Mouse (Mus musculus): ENCODE results near the gene Grb2. TPM values are rescaled to one million over a fixed set of nuclear protein-coding genes. Genes with fewer than 3 reads are reported as not detected.
"Not testable (repeated sequence)": the region's sequence is repeated elsewhere in the genome, so short reads cannot be mapped to it uniquely, and the experiment has no call there.

The Grb2 gene
- total RNA-seq, 2 experiments from 2014 or later: 178 to 182 TPM

DNA sequence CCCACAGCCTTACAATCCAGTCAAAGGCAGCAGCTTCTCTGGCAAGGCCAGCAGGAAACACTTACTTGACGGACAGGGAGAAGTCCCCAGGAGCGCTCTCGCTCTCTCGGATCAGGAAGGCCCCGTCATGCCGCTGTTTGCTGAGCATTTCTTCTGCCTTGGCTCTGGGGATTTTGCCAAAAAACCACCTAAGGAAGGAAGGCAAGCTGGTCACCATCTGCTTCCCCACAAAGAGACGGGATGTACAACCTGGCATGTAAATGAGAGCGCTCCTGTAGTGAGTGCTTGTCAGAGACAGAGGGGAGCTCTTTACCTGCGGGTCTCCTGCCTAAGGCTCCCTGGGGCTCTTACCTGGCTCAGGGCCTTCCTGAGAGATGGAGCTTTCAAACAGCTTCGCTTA is 58.7 kb downstream of the Grb2 start:
- no peak for DNase-seq (ENCODE audit: low spot score in 2 of 2)

DNA sequence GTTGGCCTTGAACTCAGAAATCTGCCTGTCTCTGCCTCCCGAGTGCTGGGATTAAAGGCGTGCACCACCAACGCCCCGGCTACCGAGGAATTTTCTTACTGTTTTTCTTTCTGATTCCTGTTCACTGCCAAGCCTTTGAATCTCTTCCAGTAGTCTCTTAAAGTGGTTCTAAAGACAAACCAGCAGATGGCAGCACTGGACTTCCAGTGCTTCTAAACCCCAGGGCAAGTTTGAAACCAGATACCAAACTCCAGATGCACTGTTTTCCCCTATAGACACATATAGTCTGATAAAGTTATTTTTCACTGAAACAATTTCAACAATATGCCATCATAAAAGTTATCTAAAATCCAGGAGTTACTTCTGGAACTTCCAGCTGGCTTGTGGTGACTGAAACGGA is 60.9 kb downstream of the Grb2 start:
- DNase-seq (ENCODE audit: low spot score in 2 of 2): peak; percentile 37 to 75

DNA sequence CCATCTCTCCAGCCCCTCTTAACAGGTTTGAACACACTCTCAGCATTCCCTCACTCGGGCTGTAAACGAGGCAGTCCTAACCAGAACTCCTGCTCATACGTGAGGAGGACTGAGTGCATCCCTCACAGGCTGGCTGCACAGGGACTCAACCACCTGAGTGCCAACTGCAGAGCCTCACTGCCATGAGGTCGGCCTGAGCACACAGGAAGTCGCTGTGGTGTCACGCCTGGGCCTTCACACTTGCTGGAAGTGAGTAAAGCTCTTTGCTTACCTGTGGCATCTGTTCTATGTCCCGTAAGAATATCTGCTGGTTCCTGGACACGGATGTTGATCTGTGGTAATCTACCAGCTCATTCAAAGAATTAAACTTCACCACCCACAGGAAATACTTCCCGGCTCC is 62.0 kb downstream of the Grb2 start:
- DNase-seq (ENCODE audit: low spot score in 2 of 2): no peak

DNA sequence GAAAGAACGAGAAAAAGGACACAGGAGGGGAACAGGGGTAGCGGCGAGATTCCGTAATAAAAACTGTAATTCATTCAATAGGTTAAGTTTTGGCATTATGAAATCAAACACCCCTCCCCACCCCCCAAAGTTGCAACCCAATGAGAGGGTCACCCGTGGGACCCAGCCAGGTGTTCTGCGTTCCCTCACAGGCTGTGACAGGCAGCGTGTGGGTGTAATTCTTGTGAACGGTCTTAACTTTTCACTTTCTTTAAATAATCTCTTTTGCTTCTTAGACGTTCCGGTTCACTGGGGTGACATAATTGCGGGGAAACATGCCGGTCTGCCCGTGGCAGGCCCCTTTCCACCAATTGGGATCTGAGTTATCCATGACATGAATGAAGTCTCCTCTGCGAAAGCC is 62.9 kb downstream of the Grb2 start:
- DNase-seq (ENCODE audit: low spot score in 2 of 2): not testable (repeated sequence)

DNA sequence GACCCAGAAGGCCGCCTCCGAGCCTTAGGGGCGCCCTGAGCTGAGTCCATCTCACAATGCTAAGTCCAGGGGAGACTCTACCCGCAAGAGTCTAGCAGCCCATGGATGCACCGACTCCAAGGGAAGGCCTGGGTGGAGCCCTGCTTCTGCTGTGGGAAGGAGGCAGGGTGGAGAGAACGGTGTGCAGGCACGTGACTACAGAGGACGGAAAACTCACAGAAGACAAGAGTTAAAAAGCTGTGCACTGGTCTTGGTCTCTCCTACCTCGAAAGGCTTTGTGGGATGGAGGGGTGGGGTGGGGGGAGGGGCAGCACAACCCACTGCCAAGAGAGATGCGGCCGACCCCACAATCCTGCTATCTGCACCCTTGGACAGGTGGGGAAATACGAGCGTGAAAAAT is 64.1 kb downstream of the Grb2 start:
- no peak for DNase-seq (ENCODE audit: low spot score in 2 of 2)

DNA sequence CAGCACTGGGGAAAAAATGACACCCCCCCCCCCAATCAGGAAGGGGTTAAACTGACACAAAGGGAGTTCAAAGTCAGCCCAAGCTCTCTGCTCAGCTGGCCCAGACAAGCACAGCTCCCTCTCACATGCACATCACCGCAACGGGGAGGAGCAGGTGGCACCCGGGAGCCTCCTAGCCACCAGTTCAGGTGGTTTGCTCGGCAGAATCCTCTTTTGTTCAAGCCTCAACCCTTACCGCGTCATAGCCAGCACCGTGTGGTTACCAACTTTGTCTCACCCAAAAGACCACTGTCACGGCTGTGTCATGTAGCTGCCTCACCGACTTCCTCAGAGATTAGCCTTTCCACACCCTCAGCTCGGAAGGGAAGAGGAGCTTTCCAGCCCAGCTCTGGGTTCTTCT is 65.1 kb downstream of the Grb2 start:
- DNase-seq (ENCODE audit: low spot score in 2 of 2): no peak

DNA sequence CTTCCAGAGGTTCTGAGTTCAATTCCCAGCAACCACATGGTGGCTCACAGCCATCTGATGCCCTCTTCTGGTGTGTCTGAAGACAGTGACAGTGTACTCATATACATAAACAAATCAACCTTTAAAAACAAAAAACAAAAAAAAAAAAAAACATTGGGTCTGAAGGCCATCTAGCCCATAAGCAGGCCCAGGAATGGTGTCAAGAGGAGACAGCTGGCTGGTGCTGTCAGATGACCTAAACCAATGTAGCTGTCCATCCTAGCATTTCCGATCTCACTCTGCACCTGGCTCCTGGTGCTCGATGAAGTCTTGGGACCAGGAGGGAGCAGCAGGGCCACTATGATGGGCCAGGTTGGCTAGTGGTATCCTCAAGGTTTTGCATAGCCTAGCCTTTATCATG is 65.7 kb downstream of the Grb2 start:
- DNase-seq (ENCODE audit: low spot score in 2 of 2): no peak

DNA sequence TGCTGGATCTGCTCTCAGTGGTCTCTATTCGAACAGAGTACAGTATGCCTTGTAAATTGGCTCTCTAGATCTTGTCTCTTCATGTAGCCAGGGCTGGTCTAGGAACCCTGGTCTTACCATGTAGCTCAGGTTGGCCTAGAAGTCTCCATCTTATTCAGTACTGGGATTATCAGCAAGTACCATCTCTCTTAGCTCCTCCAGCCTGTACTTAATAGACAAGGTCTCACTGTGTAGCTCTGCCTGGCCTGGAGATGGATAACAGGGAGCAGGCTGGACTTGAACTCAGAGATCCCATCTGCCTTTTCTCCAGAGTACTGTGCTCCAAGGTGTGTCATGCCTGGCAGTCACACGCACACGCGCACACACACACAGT is 66.7 kb downstream of the Grb2 start:
- DNase-seq (ENCODE audit: low spot score in 2 of 2): no peak

DNA sequence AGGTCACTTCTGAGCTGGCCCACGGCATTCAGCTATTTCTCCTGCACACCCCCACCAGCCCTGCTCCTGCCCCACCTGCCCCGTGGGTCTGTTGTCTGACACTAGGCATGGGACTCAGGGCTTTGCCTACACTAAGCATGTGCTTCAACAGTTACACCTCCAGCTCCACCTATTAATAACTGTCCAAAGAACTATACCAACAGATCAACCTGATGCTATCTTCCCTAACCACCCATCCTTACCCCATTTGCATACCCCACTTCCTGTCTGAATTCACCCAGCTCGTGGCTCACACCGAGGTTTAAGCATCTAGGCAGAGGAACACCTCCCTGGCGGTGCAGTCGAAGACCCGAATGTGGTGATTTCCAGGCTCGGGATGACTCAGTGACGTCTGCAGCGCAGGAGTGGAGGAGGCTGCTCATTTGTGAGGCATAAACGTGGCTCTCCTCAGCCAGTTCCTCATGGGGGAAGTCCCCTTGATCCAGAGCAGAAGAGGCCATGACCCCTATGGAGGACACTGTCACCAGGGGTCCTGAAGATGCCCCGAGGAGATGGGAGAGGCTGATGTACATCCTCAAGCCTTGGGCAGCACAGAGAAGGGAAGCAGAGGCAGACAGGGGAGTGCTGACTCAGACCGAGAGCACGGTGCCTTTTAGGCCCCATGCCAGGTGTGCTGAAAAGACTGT is 67.3 kb downstream of the Grb2 start:
- no peak for DNase-seq (ENCODE audit: low spot score in 2 of 2)

DNA sequence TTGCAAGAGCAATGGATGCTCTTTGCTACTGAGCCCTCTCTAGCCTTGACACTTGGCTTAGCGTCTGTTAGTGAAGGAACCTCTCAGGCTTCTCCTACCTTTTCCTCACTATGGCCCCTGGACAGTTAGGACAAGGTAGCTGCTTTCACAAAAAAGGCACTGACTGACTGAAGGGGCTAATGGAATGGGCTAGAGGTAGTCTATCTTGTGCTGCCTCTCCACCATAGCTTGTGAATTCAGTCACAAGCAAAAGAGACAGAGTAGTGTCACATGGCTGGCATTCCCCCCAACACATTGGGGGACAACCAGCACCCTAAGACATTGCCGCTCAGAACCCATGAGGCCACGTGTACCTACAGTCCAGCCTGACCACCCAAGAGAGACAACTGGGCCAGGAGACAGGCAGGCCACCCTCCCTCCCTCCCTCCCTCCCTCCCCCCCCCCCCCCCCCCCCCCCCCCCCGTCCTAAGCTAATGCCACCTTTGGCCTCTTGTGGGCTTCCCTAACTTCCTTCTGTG is 68.0 kb downstream of the Grb2 start:
- DNase-seq (ENCODE audit: low spot score in 2 of 2): no peak

DNA sequence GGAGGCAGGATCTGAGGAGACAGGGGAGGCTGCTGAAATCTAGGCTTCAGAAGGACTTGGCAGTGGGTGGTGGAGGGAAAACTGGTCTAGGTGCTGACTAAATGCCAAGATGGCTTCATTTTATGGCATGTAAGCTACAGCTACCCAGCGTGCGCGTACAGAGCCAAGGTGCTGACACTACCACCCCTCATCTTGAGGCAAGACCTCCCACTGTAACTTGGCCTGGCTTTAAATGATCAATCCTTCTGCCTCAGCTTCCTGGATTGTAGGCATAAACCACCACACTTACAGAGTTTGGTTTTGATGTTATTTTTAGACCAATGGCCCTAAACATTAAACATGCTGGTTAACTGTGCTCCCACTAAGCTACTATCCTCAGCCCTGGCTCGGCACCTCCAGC is 68.9 kb downstream of the Grb2 start:
- DNase-seq (ENCODE audit: low spot score in 2 of 2): no peak

DNA sequence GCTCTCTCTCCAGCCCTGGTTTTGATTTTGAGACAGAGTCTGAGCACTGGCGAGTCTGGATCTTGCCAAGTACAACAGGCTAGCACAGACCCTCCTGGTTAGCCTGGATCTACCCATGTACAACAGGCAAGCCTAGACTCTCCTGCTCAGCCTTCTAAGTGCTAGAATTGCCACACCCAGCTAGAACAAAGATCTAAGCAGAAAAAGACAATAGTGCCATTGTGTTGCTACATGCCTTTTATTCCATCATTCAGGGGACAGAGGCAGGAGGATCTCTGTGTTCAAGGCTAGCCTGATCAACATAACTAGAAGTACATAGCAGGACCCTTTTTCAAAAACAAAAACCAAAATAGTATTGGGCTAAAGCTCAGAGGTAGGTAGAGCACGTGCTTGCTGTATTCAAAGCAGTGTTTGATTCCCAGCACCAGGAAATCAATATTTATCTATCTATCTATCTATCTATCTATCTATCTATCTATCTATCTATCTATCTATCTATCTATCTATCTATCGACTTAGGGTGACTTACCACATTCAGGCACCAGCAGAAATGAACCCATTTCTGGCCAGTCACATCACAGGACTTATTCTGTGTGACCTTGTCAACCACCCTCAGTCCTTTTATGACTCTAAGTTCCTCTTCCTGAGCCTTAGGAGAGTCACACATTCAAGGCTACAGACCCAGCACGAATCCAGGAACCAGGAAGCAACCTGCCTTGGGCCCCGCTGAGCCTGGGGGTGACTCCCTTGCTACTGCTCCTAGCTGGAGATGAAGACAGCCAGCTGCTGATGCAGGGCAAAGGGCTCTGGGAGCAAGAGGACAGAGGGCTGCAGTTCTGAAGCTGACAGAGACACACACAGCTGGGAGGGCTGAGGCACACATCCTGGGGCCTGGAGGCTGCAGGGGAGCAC is 69.6 kb downstream of the Grb2 start:
- no peak for DNase-seq (ENCODE audit: low spot score in 2 of 2)

DNA sequence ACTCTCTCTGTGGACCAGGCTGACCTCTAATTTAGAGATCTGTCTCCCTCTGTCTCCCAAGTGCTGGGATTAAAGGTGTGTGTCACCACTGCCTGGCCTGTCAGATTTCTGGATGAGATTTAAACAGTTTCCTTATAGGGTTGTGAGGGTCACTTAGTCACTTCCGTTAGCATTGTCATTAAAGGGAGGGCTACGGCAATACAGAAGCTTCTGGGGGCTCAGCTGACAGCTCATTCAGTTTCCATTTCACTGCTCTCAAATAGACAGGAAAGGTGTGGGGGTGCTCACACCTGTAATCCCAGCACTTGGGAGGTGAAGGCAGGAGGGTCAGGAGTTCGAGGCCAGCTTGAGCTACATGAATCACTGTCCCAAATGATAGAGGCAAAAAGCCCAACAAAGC is 71.4 kb downstream of the Grb2 start:
- no peak for DNase-seq (ENCODE audit: low spot score in 2 of 2)

DNA sequence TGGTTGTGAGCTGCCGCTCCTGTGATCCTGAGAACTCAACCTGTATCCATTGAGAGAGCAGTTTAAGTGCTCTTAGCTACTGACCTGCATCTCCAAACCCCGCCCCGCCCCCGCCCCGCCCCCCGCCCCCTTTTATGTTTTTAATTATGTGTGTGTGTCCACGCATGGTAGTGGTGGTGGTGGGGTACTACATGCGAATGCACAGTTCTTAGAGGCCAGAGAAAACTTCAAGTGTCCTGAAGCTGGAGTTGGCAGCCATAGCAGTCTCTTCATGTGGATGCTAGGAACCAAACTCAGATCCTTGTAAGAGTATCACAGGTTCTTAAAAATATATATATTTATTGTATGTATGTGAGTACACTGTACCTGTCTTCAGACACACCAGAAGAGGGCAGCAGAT is 72.9 kb downstream of the Grb2 start:
- DNase-seq (ENCODE audit: low spot score in 2 of 2): no peak

DNA sequence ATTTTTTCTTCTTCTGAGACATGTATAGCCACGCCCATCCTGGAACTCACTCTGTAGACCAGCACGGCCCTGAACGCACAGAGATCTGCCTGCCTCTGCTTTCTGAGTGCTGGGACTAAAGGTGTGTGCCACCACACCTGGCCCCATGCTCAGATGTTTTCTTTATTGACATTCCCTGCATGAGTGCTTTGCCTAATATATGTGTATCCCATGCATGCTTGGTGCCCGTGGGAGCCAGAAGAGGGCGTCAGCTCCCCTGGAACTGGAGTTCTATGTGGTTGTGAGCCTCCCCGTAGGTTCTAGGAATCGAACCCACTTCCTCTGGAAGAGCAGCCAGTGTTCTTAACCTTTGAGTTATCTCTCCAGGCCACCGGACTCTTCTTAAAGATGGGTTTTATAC is 73.4 kb downstream of the Grb2 start:
- no peak for DNase-seq (ENCODE audit: low spot score in 2 of 2)

DNA sequence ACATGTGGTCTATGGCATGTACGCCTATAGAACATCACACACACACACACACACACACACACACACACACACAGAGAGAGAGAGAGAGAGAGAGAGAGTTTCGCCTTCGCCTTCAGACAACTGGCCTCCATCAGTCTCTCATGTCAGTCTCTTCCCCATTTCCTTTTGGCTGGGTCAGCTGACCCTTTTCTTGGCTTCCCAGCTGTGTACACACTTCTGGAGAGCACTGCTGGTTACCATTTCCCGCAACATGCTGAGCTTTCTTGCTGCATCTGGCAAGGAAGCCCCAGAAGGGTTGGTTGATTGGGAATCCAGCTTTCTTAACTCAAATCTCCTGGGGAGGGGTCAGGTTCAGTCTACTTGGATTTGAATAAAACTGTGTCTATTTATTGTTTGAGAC is 74.3 kb downstream of the Grb2 start:
- no peak for DNase-seq (ENCODE audit: low spot score in 2 of 2)

DNA sequence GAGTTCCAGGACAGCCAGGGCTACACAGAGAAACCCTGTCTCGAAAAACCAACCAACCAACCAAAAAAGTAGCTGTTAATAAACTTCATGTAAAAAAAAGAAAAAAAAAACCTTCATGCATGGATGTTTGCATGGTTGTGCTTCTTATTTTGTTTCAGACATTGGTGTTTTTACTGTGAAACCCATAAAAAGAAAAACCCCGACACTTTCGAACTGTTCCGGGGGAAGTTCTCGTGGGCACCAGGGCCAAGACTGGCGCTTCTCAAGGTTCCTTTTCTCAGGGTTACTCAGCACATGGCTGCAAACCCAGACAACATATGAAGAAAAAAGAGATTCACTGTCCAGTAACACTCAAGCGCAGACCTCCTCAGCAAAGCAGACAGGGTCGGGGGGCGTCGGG is 75.5 kb downstream of the Grb2 start:
- DNase-seq (ENCODE audit: low spot score in 2 of 2): no peak

DNA sequence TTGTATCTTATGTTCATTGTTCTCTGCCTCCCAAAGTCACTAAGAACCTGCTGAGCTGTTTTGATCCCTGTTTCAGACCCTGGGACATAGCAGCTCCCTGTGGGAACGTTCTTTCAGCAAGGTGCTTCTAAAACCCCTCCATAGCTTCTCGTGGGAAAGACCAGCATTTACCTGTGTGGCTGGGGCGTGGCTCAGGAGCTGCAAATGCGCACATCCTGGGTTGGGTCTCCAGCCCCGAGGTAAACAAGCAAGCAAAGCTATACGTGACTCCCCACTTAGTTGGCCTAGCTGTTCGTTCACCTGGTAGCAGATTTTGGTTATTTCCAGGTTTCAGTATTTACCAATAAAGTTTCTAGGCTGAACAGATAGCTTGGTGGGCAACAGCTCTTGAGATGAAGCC is 76.2 kb downstream of the Grb2 start:
- no peak for DNase-seq (ENCODE audit: low spot score in 2 of 2)

DNA sequence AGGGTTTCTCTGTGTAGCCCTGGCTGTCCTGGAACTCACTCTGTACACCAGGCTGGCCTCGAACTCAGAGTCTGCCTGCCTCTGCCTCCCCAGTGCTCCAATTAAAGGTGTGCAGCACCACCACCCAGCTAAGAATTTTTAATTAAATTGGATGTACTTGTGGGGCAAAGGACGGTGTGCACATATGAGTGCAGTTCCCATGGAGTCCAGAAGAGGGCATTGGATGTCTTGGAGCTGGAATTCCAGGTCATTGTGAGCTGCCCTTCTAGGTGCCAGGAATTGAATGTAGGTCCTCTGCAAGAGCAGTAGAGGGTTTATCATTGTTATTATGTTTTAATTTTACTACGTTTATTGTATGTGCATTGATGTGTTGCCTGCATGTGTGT is 76.9 kb downstream of the Grb2 start:
- DNase-seq (ENCODE audit: low spot score in 2 of 2): no peak

DNA sequence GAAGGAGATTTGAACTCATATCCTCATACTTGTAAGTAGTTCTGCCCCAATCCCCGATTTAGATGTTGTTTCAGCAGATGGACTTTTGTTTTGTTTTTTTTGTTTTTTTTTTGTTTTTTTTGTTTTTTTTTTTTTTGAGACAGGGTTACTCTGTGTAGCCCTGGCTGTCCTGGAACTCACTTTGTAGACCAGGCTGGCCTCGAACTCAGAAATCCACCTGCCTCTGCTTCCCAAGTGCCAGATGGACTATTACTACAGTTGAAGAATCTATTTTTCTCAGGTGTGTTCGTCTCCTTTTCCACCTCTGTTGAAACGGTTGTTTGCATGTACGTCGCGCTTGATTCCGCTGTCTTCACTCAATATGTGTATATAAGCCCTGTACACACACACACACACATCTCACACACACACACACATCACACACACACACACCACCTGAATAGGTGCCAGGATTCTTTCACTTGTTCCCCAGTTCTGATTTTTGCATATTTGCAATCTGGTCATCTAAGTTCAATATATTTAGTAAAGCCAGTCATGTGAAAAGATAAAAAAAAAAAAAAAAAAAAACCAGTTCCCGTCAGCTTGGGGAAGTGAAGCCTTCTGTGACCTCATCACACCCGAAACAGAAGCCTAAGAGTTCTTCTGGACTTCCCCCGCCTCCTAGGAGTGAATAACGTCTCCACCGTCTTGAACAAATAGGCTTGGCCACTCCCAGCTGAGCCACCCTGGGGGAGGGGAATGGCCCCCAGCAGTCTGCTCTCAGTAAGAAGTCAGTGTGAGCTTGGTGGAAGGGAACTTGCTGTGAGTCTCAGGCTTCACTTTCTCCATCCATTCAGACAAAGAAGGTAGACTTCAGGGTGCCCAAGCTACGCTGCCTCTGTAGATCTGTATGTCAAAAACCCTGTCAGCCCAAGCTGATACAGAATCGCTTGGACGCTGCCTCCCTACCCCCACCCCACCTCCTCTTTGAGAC is 77.6 kb downstream of the Grb2 start:
- no peak for DNase-seq (ENCODE audit: low spot score in 2 of 2)

DNA sequence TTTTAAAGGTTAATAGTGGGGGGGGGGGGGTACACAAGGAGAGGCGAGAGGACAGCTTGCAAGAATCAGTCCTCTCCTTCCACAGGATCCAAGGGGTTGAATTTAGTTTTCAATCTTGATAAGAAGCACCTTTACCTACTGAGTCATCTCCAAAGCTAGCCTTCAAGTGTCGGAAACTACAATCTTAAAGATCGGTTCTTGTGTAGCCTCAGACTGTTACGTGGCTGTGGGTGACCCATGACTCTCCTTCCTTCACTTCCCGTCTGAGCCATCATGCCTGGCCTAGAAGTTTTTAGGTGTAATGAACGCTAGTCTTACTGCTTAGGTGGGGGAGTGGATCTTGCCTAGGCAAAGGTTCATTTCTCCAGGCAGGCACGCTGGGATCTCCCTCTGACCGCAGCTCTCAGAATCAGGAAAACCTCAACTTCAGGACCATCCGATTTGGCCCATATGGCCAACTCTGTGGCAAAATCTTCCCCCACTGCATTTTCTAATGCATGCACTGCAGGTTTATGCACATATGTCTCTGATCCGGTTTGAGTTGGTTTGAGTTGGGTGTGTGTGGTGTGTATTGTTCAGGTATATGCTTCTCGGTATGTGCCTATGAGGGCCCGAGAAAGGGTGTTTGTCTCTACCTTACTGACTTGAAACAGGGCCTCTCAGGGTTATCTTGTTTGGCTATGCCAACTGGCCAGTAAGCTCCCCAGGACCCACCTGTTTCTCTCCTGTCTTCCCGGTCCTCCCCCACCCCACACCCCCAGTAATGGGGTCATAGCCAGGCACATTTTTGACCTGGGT is 78.5 kb downstream of the Grb2 start:
- no peak for DNase-seq (ENCODE audit: low spot score in 2 of 2)

Data from layer of hippocampus, postnatal 14 days (tissue).